Mouse (Mus musculus) splenic B cell, adult 2 months (primary cell): ENCODE measurements around the gene Ccnb2.

ENCODE experiments used
- DNase-seq: peaks from one replicate; pipeline ENCODE4 v3.0.0-alpha.2; 2011; ENCODE audit warnings: low read depth, low spot score
- H3K27me3 ChIP-seq: 2 replicates; pipeline ENCODE4 v1.6.1; 2012; ENCODE audit warnings: mild to moderate bottlenecking, low read length, moderate library complexity, mixed read lengths; ENCODE audit not compliant: control insufficient read depth, poor library complexity, insufficient read depth, severe bottlenecking
- H3K36me3 ChIP-seq: 2 replicates; pipeline ENCODE4 v1.6.1; 2012; ENCODE audit warnings: mild to moderate bottlenecking, low read length, moderate library complexity, mixed read lengths; ENCODE audit not compliant: control insufficient read depth, poor library complexity, insufficient read depth, severe bottlenecking

The Ccnb2 gene

DNA sequence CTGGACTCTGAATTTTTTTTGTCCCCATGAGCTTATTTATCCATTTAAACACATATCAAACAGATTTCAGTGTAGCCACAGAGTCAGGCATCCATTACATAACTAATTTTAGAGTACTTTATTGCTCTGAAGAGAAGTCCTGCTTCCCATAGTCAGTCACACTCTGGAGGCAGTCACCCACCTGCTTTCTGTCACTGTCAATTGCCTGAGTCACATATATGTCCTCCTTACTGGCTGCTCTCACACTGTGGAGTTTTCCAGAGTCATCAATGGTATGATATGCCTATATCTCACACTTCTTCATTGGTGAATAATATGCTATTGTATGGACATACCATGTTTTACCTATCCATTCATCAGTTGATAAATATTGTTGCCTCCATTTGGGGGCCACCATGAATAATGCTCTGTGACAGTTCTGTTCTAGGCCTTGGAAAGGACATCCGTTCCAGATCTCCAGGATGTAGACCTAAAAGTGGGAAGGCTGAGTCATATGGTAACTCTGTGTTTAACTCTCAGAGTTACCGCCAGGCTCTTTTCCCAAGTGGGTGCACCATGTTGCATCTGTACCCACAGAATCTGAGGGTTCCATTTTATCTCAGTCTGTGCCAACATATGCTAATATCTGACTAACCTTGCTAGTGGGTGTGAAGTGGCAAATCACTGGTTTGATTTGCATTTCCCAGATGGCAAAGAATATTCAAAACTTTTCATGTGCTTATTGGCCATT is 61.8 kb downstream of the Ccnb2 start:
- H3K27me3 ChIP-seq: no peaks in the 10 kb centered on the region
- DNase-seq: no peak
- H3K36me3 ChIP-seq: peaks cover 17% of the 10 kb centered on the region
